Mouse (Mus musculus) c-Kit-positive CD71-positive TER-119-positive erythroid progenitor cells, embryonic 14.5 days (primary cell): Measurements from ENCODE around the gene Tec.
A peak's percentile ranks its signal among the peaks of the same experiment; 100 is the strongest.

Source experiments
- DNase-seq: peaks from one replicate; pipeline ENCODE4 v3.0.0-alpha.2; 2013; ENCODE audit warnings: low spot score

Tec gene

GRCm38 (mm10) chr5:72868091-72868875 is at the start of gene Tec:
Gene Tec, minus strand, starts transcription at chr5:72868483.
- DNase-seq: peak; percentile 64

- no peak for DNase-seq
These were observed 48.6 kb upstream of the Tec start for GRCm38 (mm10) chr5:72916851-72917250.

- DNase-seq: no peak
These were observed 47.8 kb upstream of the Tec start for GRCm38 (mm10) chr5:72916048-72916447.

GRCm38 (mm10) chr5:72914633-72915561 is 46.6 kb upstream of the Tec start:
- DNase-seq: no peak

- DNase-seq: peak; percentile 94
These were observed 45.6 kb upstream of the Tec start, which contains the start of gene Slain2 for GRCm38 (mm10) chr5:72913648-72914557. Gene Slain2, plus strand, starts transcription at chr5:72914304.

- no peak for DNase-seq
These were observed 43.0 kb upstream of the Tec start for GRCm38 (mm10) chr5:72911284-72911683.

GRCm38 (mm10) chr5:72910373-72910772 is 42.1 kb upstream of the Tec start:
- no peak for DNase-seq

- DNase-seq: no peak
These were observed 41.1 kb upstream of the Tec start for GRCm38 (mm10) chr5:72909363-72909762.

GRCm38 (mm10) chr5:72908324-72908936 is 40.1 kb upstream of the Tec start:
- DNase-seq: no peak

GRCm38 (mm10) chr5:72907402-72907801 is 39.1 kb upstream of the Tec start:
- DNase-seq: no peak

GRCm38 (mm10) chr5:72904903-72905790 is 36.9 kb upstream of the Tec start:
- no peak for DNase-seq

GRCm38 (mm10) chr5:72902876-72903516 is 34.7 kb upstream of the Tec start:
- no peak for DNase-seq

- no peak for DNase-seq
These were observed 34.0 kb upstream of the Tec start for GRCm38 (mm10) chr5:72902312-72902711.

GRCm38 (mm10) chr5:72901866-72902265 is 33.6 kb upstream of the Tec start:
- DNase-seq: no peak

- no peak for DNase-seq
These were observed 31.0 kb upstream of the Tec start for GRCm38 (mm10) chr5:72899255-72899654.

GRCm38 (mm10) chr5:72897998-72898397 is 29.7 kb upstream of the Tec start:
- DNase-seq: no peak

GRCm38 (mm10) chr5:72896478-72897279 is 28.4 kb upstream of the Tec start:
- DNase-seq: no peak

- DNase-seq: no peak
These were observed 27.0 kb upstream of the Tec start for GRCm38 (mm10) chr5:72895261-72895660.

GRCm38 (mm10) chr5:72893987-72894386 is 25.7 kb upstream of the Tec start:
- DNase-seq: peak; percentile 30
